Mouse (Mus musculus) embryonic stem cell, embryonic (primary cell): ENCODE data around the gene Cog5.

Experiments
- CTCF ChIA-PET, 4 experiments: fragments of 300-600 bp in 2 of 4; fragments of 350-600 bp in 2 of 4; sonication (Branson Sonifier 250); formaldehyde crosslinking; loops; one replicate each; lab custom pipeline; 2022; ENCODE audit warnings: inconsistent platforms in 2 of 4; lab: Charles Lee
- POLR2A ChIA-PET, 4 experiments: fragments of 300-600 bp in 2 of 4; fragments of 350-600 bp in 2 of 4; sonication (Branson Sonifier 250); formaldehyde crosslinking; loops; one replicate each; lab custom pipeline; 2022; ENCODE audit warnings: antibody characterized with exemption in 4 of 4, inconsistent platforms in 1 of 4; lab: Charles Lee

The Cog5 gene

DNA sequence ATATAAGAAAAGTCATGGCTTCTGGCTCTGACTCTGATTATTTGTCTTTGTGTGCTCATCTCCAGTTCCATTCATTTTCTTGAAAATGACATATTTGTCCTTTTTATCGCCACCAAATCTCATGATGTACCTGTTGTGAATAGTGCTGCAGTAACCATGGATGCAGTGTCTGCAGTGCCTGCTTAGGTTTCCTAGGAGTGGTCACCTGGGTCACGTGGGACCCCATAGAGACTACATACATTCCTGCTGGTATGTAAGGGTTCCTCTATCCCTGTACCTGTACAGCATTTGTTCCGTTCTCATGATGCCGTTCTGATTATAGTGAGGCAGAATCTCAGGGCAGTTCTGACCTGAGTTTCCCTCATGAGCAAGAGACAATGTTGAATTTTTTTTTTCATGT lies 95.2 kb downstream of the Cog5 start:
- POLR2A ChIA-PET = no interaction called here
- CTCF ChIA-PET = no interaction called here

DNA sequence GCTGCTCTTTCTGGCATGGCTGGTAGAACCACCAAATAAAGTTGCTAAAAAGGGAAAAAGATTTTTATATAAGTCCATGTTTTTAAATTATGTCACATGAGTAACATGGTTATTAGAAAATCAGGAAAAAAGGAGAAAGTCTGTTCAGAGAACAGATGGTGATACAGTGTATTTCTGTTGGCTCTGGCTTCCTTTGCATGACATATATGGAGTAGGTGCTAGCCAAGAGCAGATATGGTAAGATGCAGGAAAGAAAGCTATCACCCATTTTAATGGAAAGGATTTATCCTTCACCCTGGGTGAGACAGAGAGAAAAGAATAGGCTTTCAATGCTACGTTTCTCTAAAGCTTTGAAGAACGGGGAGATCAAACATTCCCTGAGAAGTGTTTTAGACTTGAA lies 99.8 kb downstream of the Cog5 start:
- POLR2A ChIA-PET = no interaction called here

DNA sequence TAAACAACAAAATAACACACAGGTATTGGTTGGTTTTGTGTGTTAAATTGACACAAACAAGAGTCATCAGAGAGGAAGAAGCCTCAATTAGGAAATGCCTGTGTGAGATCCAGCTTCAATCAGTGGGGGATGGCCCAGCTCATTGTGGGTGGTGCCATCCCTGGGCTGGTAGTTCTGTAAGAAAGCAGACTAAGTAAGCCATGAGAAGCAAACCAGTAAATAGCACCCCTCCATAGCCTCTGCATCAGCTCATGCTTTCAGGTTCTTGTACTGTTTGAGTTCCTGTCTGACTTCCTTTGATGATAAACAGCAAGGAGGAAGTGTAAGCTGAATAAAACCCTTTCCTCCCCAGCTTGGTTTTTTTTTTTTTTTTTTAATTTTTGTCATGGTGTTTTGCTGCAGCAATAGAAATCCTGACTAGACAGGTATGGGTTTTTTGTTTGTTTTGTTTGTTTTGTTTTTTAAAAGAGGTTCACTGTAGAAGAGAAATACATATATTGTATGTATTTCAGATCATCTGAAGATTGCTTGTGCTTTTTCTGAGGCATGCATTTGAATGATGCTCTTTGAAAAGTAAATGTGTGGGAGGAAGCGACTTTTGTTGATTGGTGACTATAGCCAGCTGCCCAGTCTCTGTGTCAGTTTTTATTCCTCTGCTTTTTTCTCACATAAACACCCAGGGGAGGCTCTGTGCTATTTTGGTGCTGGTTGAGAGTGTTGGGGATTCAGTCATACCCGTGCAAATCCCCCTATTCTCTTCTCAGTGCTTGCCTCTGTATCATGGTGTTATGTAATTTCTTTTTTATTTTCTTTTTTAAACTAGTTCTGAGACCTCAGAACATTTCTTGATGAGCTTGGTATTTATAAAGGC lies 101.5 kb downstream of the Cog5 start:
- POLR2A ChIA-PET = interaction anchor here in 1 of 4 experiments (0.6 to 1.2 kb wide), 3 partner anchors 17 to 75 kb away, joined by 4 to 5 read pairs (median 4); no protein-coding TSS in a partner anchor

More for the DNA sequence above, 99.8 kb downstream of the Cog5 start:
- CTCF ChIA-PET = no interaction called here

DNA sequence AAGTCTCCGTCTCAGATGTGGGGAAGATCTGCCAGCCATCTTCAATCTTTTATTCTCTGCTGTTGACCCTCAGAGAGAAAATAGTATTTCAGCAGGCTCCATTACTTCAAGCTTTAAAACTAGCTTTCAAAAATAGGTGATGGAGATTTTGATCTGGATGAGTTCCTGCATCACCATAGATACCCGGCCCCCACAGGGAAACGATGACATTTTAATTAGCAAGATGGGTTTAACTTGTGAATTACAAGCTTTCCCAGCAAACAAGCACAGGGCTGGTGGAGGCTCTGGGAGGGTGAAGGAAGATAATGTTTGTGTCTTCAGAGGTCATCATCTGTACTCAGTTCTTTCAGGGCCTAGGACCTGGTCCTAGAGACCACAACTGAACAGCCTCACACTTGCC lies 118.9 kb downstream of the Cog5 start:
- ChIA-PET POLR2A (no interaction called here), CTCF (no interaction called here)

More for the DNA sequence above, 101.5 kb downstream of the Cog5 start:
- CTCF ChIA-PET = interaction anchor here in 2 of 4 experiments (0.6 to 0.9 kb wide), 3 partner anchors 165 to 867 kb away, joined by 3 to 8 read pairs (median 4); no protein-coding TSS in a partner anchor

DNA sequence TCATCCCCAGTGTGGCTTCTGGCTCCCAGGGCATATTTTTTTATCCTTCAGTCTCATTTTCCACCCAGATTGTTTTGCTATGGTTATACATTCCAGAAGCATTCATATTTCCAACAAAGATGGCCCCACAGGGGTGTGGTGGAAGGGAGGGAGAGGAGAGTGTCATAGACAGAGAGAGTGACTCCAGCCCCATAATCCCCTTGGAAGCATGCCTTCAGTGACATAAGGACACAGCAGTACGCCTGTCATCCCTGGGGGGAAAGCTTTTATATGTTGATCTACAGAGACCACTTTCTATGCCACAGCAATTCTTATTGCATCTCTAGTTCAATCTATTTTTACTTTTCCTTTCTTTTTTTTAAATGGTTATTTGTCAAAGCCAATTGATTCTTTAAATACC lies 129.6 kb downstream of the Cog5 start:
- ChIA-PET CTCF (no interaction called here), POLR2A (interaction anchor here in 1 of 4 experiments (0.7 to 1.4 kb wide), 3 partner anchors 20 to 196 kb away, joined by 3 read pairs; no protein-coding TSS in a partner anchor)

DNA sequence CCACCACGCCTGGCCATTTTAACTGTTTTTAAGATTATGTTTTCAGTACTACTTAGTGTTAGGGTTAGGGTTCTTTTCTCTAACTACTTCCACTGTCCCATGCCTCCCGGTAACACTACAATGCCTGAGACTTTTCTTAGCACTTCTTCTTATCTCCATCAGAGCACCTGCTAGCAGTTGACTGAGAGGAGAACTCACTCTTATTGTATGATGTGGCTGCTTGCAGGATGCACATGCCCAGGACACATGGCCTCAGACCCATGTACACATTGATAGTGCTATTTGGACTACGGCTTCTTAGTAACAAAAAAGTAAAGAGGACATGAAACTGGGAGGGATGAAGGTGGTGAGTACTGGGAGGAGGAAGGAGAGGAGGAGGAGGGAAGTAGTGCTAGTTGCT lies 133.9 kb downstream of the Cog5 start:
- CTCF ChIA-PET = no interaction called here
- POLR2A ChIA-PET = no interaction called here

DNA sequence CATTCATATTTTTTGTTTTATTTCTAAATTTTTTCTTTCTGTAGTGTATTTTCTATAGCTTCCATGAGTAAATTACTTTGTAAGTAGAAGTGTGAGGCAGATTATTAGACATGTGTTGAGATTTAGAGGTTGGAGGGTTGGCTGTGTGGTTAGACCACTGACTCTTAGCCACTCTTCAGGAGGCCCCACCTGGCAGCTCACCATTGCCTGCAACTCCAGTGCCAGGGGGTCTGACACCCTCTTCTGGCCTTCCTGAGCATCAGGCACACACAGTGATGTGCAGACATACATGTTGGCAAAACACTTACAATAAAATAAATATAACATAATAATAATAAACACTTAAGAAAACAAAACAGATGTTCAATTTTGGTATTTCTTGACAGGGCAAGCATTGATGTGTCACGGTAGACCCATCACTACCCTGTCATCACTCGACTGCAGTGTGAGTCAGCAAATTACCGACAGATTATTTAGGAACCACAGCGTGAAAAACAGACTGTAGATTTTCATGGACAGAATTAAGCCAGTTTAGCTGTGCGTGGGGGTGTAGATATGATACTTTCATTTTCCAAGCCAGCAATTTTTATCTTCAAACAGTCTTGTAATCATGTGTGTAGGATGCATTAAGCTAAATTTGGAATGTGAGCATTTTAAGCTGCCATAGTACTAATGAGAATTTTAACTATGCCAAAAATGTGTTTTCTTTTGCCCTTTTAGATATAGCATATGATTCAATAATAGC lies 151.9 kb downstream of the Cog5 start:
- ChIA-PET POLR2A (interaction anchor here in 1 of 4 experiments (1.4 kb wide), 1 partner anchor 14 kb away, joined by 3 read pairs; no protein-coding TSS in a partner anchor), CTCF (no interaction called here)

DNA sequence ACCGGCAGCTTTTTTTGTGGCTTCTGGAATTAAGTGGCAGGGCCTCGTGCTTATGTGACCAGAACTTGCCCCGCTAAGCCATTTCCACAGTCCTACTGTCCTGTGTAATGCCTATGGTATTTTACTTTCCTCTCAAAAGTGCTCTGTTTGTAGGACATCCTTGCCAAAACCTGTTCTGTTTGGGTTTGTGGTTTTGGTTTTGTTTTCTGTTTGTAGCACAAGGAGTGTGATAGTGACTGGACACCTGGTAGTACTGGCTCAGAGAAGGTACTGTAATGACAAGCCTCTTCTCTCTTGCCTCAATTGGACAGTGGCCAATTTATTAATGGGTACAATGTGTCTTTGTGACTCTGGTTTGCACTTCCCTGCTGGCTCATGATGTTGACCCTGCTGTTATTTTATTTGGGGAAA lies 163.4 kb downstream of the Cog5 start:
- POLR2A ChIA-PET = interaction anchor here in 1 of 4 experiments (0.7 to 1.0 kb wide), 2 partner anchors 17 to 21 kb away, joined by 3 read pairs; no protein-coding TSS in a partner anchor
- CTCF ChIA-PET = no interaction called here

DNA sequence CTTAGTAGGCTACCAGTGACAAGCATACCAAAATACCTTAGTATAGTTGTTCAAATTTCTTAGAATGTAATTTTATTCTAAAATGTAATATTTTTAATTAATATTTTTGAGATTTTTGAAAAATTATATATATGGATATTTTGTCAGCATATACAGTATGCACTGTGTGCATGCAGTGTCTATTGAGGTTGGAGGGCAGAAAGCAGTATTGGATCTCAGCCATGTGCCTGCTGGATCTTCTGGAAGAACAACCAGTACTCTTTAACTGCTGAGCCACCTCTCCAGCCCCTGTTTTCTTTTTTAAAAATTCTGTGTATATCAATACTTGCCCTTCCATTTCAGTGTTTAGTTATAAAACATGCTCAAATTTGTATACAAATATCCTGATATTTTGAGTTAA lies 164.4 kb downstream of the Cog5 start:
- ChIA-PET POLR2A (interaction anchor here in 1 of 4 experiments (0.7 kb wide), 1 partner anchor 20 kb away, joined by 3 read pairs; no protein-coding TSS in a partner anchor), CTCF (no interaction called here)

DNA sequence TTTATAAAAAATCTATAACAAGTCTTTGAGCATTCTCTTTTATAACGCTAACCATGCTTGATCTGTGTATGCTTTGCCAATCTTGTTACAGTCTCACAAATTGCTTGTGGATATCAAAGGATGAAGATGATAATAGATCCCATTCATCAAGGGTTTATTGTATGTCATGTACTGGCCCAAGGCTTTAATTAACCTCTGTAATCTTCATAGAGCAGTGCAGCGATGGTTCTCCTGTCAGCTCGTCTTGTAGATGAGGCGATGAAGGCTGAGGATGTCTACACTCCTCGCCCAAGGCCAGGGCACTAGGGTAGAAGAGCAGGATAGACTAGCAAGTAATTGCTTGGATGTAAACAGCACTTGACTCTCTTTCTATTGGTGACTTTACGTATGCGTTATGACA lies 164.9 kb downstream of the Cog5 start:
- ChIA-PET CTCF (no interaction called here), POLR2A (no interaction called here)

DNA sequence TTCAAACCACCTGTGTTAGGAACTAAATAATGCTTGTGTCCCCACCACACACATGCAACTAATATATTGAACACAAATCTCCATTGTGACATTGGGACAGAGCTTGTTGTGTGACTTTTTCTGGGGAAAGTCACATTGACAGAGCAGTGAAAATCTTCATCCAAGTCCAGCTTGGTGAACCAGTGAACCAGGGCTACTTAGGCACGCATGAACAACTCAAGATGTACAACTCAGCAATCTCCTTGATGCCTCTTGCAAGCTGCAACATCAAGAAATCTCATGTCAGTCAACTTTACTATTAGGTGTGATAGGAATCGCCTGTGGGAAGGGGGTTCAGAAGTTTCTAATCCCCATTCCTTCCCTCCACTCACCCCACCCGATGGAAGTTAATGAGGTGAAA lies 169.0 kb downstream of the Cog5 start:
- CTCF ChIA-PET = no interaction called here

DNA sequence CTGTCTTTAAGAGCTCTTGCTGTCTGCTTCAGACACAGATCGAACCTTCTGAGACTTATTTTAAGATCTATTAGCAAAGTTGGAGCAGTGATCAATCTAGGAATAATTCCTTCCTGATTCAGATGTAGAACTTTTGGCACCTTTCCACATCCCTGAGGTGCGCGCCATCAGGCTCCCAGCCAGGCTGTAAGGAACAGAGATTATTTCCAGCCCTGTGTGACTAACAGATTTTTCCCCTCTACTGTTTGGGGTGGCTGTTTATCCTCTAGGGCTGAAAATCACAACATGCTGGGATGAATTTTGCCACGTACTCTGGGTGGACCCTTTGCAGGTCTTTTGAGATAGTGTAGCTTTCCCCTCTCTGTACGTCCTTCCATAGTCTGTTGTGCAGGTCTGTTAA lies 170.2 kb downstream of the Cog5 start:
- ChIA-PET CTCF (no interaction called here), POLR2A (interaction anchor here in 2 of 4 experiments (0.9 to 2.3 kb wide), 4 partner anchors 12 to 125 kb away, joined by 3 to 12 read pairs (median 3); partner anchors contain the start of gene Hbp1 (in 1 of the 2))

More for the DNA sequence above, 169.0 kb downstream of the Cog5 start:
- POLR2A ChIA-PET = interaction anchor here in 2 of 4 experiments (0.5 to 2.3 kb wide), 5 partner anchors 11 to 387 kb away, joined by 3 to 12 read pairs (median 4); partner anchors contain the start of gene Hbp1 (in 1 of the 2)

DNA sequence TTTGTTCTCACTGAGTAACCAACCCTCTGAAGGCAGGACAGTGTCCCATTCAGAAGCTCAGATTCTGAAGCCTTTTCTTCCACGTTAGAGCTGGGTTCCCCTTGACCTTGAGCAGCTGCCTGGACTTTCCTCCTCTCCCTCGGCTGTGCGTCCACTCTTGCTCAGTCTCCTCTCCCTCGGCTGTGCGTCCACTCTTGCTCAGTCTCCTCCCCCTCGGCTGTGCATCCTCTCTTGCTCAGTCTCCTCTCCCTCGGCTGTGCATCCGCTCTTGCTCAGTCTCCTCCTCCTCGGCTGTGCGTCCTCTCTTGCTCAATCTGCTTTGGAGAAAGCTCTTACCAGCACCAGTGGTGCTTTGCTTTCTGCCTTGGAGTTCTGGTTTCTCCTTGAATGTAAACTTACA lies 171.2 kb downstream of the Cog5 start:
- POLR2A ChIA-PET = interaction anchor here in 3 of 4 experiments (0.5 to 1.3 kb wide), 7 partner anchors 11 to 124 kb away, joined by 3 to 5 read pairs (median 4); partner anchors contain the start of gene Hbp1 (in 1 of the 3)
- CTCF ChIA-PET = no interaction called here

DNA sequence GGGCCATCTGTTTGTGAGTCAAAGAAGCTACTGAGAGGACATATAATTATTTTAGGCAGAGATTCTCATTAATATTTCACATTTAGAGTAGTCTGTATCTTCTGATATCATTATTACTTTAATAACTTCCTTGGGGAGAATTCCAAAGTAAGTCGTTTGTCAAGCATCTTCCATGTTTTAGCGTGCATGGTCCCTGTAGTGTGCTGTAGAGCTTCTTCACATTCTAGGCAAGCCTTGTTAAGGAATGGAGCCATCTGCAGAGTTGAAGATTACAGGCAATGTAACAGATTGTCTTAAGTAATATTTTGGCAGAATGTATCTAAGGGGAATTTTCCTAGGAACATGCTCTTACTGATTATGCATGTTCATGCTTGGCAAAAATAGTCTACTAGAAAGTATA lies 171.8 kb downstream of the Cog5 start:
- CTCF ChIA-PET = no interaction called here
- POLR2A ChIA-PET = interaction anchor here in 2 of 4 experiments (0.8 to 1.3 kb wide), 4 partner anchors 10 to 124 kb away, joined by 3 to 5 read pairs (median 4); partner anchors contain the start of gene Hbp1 (in 1 of the 2)

DNA sequence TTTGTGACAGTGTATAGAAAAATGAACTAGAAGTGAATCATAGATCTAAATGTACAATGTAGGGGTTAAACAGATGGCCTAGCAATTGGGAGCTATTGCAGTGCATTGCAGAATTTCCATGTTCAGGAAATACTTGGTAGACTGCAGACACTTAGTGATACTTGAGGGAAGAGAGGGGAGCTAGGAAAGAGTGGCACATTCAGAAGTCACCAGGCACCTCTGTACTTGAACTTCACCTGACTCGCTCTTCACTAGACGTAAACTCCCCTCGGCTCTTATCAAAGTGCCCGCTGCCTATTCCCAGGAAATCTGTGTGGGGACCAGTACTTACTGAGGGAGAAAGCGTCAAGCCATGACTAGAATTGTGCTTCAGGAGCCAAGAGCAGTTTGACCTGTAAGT lies 180.8 kb downstream of the Cog5 start:
- ChIA-PET CTCF (interaction anchor here in 1 of 4 experiments (0.6 kb wide), 1 partner anchor 112 kb away, joined by 3 read pairs; no protein-coding TSS in a partner anchor), POLR2A (interaction anchor here (0.6 to 8.7 kb wide), 18 partner anchors 9 to 338 kb away, joined by 3 to 83 read pairs (median 4); partner anchors contain the start of gene Hbp1 (in 3 of the 4))

DNA sequence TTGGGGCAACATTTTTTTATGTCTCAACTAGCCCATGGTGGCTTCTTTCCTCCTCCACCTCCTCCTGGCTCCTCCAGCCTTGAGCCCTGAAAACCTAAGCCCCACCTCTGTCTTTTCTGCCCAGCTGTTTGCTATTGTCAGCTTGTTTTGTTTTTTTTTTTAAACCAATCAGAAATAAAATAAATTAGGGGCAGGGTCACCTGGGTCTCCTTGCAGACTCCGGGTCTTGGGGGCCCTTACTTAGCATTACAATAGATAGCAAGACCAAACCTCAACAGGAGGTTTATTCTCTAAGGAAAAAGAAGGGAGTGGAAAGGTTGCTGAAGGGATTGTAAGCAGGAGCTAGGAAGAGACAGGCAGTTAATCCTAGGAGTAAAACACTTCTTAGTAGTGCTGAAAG lies 181.5 kb downstream of the Cog5 start:
- POLR2A ChIA-PET = interaction anchor here (0.6 to 8.7 kb wide), 26 partner anchors 10 to 339 kb away, joined by 3 to 83 read pairs (median 4); partner anchors contain the start of gene Hbp1 (in 3 of the 4)
- CTCF ChIA-PET = interaction anchor here in 1 of 4 experiments (0.6 kb wide), 1 partner anchor 111 kb away, joined by 3 read pairs; no protein-coding TSS in a partner anchor

DNA sequence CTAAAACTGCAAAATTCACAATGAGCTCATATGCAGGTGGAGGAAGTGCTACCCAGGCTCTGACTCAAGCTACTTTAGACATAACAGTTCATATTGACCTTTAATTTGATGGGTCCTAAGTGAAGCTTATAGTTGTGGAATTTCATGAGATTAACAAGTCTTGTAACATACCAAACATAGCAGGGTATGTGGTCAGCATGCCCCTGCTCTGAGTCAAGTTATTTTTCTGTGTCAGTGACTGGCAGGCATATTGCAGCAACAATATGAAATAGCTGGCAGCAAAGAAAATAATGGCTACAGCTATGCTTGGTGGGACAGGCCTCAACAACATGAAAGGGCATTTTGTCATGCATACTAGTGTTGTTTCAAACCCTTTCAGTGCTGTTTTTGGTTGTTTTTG lies 183.9 kb downstream of the Cog5 start:
- ChIA-PET CTCF (no interaction called here), POLR2A (interaction anchor here in 2 of 4 experiments (1.0 to 8.7 kb wide), 4 partner anchors 12 to 111 kb away, joined by 3 to 83 read pairs (median 4); partner anchors contain the start of gene Hbp1 (in 1 of the 2))

DNA sequence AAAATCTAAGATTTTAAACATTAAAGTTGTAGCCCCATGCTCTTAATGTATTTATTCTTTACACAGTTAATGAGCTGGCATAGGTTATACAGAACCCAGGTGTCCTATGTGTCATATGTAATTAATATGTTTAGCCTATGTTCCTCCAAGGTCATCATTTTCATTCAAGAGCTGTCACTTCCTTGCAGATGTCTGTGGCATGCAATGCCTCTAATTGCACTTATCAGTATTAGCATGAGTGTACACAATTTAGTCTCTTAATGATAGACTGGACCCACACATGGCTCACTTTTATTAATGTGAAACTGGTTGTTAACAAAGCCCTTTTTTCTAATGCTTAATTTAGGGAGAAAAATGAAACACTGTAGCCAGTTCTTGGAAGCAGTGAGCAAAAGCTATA lies 184.6 kb downstream of the Cog5 start:
- ChIA-PET POLR2A (interaction anchor here in 2 of 4 experiments (0.9 to 8.7 kb wide), 6 partner anchors 11 to 111 kb away, joined by 3 to 83 read pairs (median 4); partner anchors contain the start of gene Hbp1 (in 1 of the 2)), CTCF (no interaction called here)
